Mouse (Mus musculus): ENCODE data around the gene Grem1. TPM values are rescaled to one million over a fixed set of nuclear protein-coding genes. Genes with fewer than 3 reads are reported as not detected.

The Grem1 gene
- polyA plus RNA-seq, 1 experiment = not detected

GRCm38 (mm10) chr2:113713406-113713805 lies 45.0 kb downstream of the Grem1 start:
- no peaks in the 10 kb centered on the region for H3K4me1 ChIP-seq (ENCODE audit: control insufficient read depth, insufficient read depth, low read length)
- 45% methylated on average over 2 of the region's 2 CpGs for WGBS
- TF ChIP-seq CTCF (IDR thresholded peaks at IDR 0.05; ENCODE audit: insufficient read depth, low read depth, low read length) = no peak
- no peak for TF ChIP-seq POLR2A (IDR thresholded peaks at IDR 0.05; ENCODE audit: insufficient read depth, low read depth, low read length)
- no peak overlapping the region for H3K4me3 ChIP-seq (ENCODE audit: insufficient read depth, low read depth, low read length)
- no peak overlapping the region for H3K27ac ChIP-seq (ENCODE audit: insufficient read depth, low read depth, low read length)

- H3K27ac ChIP-seq (ENCODE audit: insufficient read depth, low read depth, low read length) = no peak overlapping the region
- TF ChIP-seq POLR2A (IDR thresholded peaks at IDR 0.05; ENCODE audit: insufficient read depth, low read depth, low read length) (no peak), CTCF (IDR thresholded peaks at IDR 0.05; ENCODE audit: insufficient read depth, low read depth, low read length) (no peak)
- WGBS = 67% methylated on average over 4 of the region's 4 CpGs
Measured at GRCm38 (mm10) chr2:113707507-113707906, 50.9 kb downstream of the Grem1 start.

DNA sequence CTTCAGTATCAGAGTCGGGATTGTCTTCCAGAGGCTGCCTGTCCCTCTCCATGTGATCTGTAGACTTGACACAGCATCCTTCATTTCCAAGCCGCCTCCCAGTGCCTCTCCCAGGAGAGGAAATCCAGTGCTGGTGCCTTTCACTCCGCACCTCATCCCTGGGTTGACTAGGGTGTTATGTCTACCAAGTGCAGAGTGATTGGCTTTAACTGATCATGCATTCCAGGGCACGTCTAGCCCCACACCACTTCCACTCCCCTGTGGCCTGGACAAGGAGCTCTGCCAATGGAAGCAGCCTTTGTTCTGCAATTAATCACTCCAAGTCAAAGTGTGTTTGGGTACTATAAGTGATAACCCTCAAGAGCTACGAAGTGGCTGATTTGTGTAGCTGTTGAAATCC lies 56.9 kb downstream of the Grem1 start:
- WGBS = 91% methylated on average over 5 of the region's 5 CpGs
- Histone ChIP-seq H3K4me1 (ENCODE audit: control insufficient read depth, insufficient read depth, low read length) (no peaks in the 10 kb centered on the region), H3K27ac (ENCODE audit: insufficient read depth, low read depth, low read length) (no peak overlapping the region), H3K4me3 (ENCODE audit: insufficient read depth, low read depth, low read length) (no peak overlapping the region)
- TF ChIP-seq CTCF (IDR thresholded peaks at IDR 0.05; ENCODE audit: insufficient read depth, low read depth, low read length) (no peak), POLR2A (IDR thresholded peaks at IDR 0.05; ENCODE audit: insufficient read depth, low read depth, low read length) (no peak)

More at GRCm38 (mm10) chr2:113707507-113707906, 50.9 kb downstream of the Grem1 start:
- no peaks in the 10 kb centered on the region for H3K4me1 ChIP-seq (ENCODE audit: control insufficient read depth, insufficient read depth, low read length)
- H3K4me3 ChIP-seq (ENCODE audit: insufficient read depth, low read depth, low read length) = no peak overlapping the region

DNA sequence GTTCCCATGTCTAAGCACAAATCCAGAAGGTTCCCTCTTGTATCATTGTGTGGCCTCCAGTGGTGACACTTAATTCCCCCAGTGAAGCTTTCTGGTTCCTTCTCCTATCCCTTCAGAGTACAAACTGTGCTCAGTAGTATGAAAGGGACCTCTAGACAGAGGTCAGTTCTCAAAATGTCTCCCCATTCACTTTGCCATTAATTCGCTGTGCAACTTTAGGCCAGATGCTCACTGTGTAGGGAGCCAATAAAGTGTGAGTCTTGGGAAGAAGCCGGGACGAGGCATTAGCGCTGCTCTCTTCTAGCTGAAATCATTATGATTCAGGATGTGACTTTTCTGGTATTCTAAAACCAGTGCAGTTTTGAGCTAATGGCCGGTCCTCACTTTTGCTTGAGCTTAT lies 61.8 kb downstream of the Grem1 start:
- 95% methylated on average over 5 of the region's 5 CpGs for WGBS
- Histone ChIP-seq H3K27ac (ENCODE audit: insufficient read depth, low read depth, low read length) (no peak overlapping the region), H3K4me1 (ENCODE audit: control insufficient read depth, insufficient read depth, low read length) (no peaks in the 10 kb centered on the region), H3K4me3 (ENCODE audit: insufficient read depth, low read depth, low read length) (no peak overlapping the region)
- no peak for TF ChIP-seq POLR2A (IDR thresholded peaks at IDR 0.05; ENCODE audit: insufficient read depth, low read depth, low read length)
- TF ChIP-seq CTCF (IDR thresholded peaks at IDR 0.05; ENCODE audit: insufficient read depth, low read depth, low read length) = no peak

- no peaks in the 10 kb centered on the region for H3K4me1 ChIP-seq (ENCODE audit: control insufficient read depth, insufficient read depth, low read length)
- TF ChIP-seq POLR2A (IDR thresholded peaks at IDR 0.05; ENCODE audit: insufficient read depth, low read depth, low read length) = no peak
- no peak for TF ChIP-seq CTCF (IDR thresholded peaks at IDR 0.05; ENCODE audit: insufficient read depth, low read depth, low read length)
- no peak overlapping the region for H3K4me3 ChIP-seq (ENCODE audit: insufficient read depth, low read depth, low read length)
- no peak overlapping the region for H3K27ac ChIP-seq (ENCODE audit: insufficient read depth, low read depth, low read length)
- WGBS = 72% methylated on average over 3 of the region's 3 CpGs
Measured at GRCm38 (mm10) chr2:113696222-113696621, 62.2 kb downstream of the Grem1 start.

Other genes with a start within 250 kb of the Grem1 start
- gene Scg5, start 70.5 kb upstream of the Grem1 start, polyA plus RNA-seq (2012; ENCODE audit: insufficient read depth, insufficient read length, low replicate concordance, missing spikeins) = not detected in 2 replicates
- gene Arhgap11a, start 90.0 kb upstream of the Grem1 start, polyA plus RNA-seq (2012; ENCODE audit: insufficient read depth, insufficient read length, low replicate concordance, missing spikeins) = not detected in 2 replicates

Data from olfactory bulb, adult 2 months (tissue).